Mouse (Mus musculus): ENCODE measurements around the gene Clptm1l. TPM values are rescaled to one million over a fixed set of nuclear protein-coding genes. Genes with fewer than 3 reads are reported as not detected.

The Clptm1l gene
- 10 to 100 TPM; 83.5 to 85.4 TPM for total RNA-seq (2023)

GRCm38 (mm10) chr13:73603522-73604155 lies at the start of gene Clptm1l:
Gene Clptm1l, plus strand, starts transcription at chr13:73604006.

GRCm38 (mm10) chr13:73626745-73627549 lies 23.1 kb downstream of the Clptm1l start, which contains the start of gene Tert:
Gene Tert, plus strand, starts transcription at chr13:73626911.

Other genes starting within 250 kb of the Clptm1l start
- 10 to 100 TPM; 36.7 to 49.5 TPM for gene Lpcat1, start 136.8 kb upstream of the Clptm1l start, total RNA-seq (2023)
- not detected for gene Slc6a3, start 67.3 kb upstream of the Clptm1l start, total RNA-seq (2023)
- gene Tert, start 22.9 kb downstream of the Clptm1l start, total RNA-seq (2023), result under 1 TPM; 0.16 to 0.79 TPM
- gene Slc6a18, start 74.0 kb downstream of the Clptm1l start, total RNA-seq (2023), result not detected
- not detected for gene Slc6a19, start 100.9 kb downstream of the Clptm1l start, total RNA-seq (2023)
- gene Slc12a7, start 129.1 kb downstream of the Clptm1l start, total RNA-seq (2023), result 1 to 10 TPM; 2.9 to 3.0 TPM
- gene Nkd2, start 243.6 kb downstream of the Clptm1l start, total RNA-seq (2023), result under 1 TPM in 1 of 2 experiments, not detected in 1; 0.15 TPM

Measured in neutrophil, adult 59 days (primary cell).